Mouse (Mus musculus): Measurements from ENCODE around the gene Fbxl18.

DNA sequence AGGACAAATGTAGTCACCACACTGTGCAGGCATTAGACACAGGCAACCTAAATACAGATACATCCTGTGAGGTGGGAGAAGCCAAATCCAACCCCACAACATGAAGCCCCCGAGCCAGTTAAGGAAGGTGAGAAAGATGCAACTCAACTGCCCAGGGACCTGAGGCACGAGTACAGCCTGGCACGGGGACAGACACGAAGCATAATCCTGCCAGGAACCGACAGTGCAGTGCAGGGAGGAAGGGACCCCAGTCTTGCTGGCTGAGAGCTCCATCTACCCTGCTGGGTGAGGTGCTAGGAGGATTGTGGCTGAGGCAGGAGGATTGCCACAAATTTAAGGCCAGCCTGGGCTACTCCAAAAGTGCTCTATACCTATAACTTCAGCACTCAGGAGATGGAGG is 18.3 kb downstream of the Fbxl18 start:
- TF ChIP-seq CTCF (IDR thresholded peaks at IDR 0.05; ENCODE audit: extremely low read depth, insufficient read depth, low read length) (no peak), POLR2A (IDR thresholded peaks at IDR 0.05; ENCODE audit: extremely low read depth, insufficient read depth, low read length) (no peak)
